Mouse (Mus musculus) neural tube, embryonic 13.5 days (tissue): ENCODE measurements at regions not wholly inside any gene's neighbourhood (a gene's known extent, or its start where the extent isn't known, plus 50 kb on each side); places are given as distances from the start of the nearest gene placed in this dataset.
A peak's percentile ranks its signal among the peaks of the same experiment; 100 is the strongest.

Source experiments
- ATAC-seq: fragments of 200-750 bp; cut with Nextera tagmentation; 2 replicates; pipeline ENCODE4 v1.8.0; 2017; ENCODE audit warnings: low read depth, mild to moderate bottlenecking, moderate TSS enrichment, moderate library complexity
- H3K27ac ChIP-seq: fragments of 300-500 bp; sonication (generic); replicated peaks from 2 replicates; pipeline ENCODE4 v1.5.1; 2015; ENCODE audit warnings: moderate library complexity, mild to moderate bottlenecking, inconsistent platforms
- H3K27me3 ChIP-seq: fragments of 300-500 bp; sonication (generic); 2 replicates; pipeline ENCODE4 v1.6.1; 2015; ENCODE audit warnings: mild to moderate bottlenecking, inconsistent platforms
- H3K36me3 ChIP-seq: fragments of 300-500 bp; sonication (generic); 2 replicates; pipeline ENCODE4 v1.6.1; 2015; ENCODE audit warnings: mild to moderate bottlenecking, inconsistent platforms
- H3K4me1 ChIP-seq: fragments of 300-500 bp; sonication (generic); replicated peaks from 2 replicates; pipeline ENCODE4 v1.6.1; 2015; ENCODE audit warnings: inconsistent platforms
- H3K4me2 ChIP-seq: fragments of 300-500 bp; sonication (generic); 2 replicates; pipeline ENCODE4 v1.6.1; 2015; ENCODE audit warnings: inconsistent platforms, mild to moderate bottlenecking, moderate library complexity
- H3K4me3 ChIP-seq: fragments of 300-500 bp; sonication (generic); 2 replicates; pipeline ENCODE4 v1.5.1; 2015; ENCODE audit warnings: mild to moderate bottlenecking, inconsistent platforms
- H3K9ac ChIP-seq: fragments of 300-500 bp; sonication (generic); 2 replicates; pipeline ENCODE4 v1.6.1; 2015; ENCODE audit warnings: moderate library complexity, mild to moderate bottlenecking, inconsistent platforms
- H3K9me3 ChIP-seq: fragments of 300-500 bp; sonication (generic); 2 replicates; pipeline ENCODE4 v1.6.1; 2016; ENCODE audit warnings: inconsistent platforms
- WGBS: fragments of 180-500 bp; shearing (Covaris S2); methylation state at CpG from one replicate; pipeline ENCODE4 v1.1.7; 2015; 5-methylcytosine and 5-hydroxymethylcytosine counted together

DNA sequence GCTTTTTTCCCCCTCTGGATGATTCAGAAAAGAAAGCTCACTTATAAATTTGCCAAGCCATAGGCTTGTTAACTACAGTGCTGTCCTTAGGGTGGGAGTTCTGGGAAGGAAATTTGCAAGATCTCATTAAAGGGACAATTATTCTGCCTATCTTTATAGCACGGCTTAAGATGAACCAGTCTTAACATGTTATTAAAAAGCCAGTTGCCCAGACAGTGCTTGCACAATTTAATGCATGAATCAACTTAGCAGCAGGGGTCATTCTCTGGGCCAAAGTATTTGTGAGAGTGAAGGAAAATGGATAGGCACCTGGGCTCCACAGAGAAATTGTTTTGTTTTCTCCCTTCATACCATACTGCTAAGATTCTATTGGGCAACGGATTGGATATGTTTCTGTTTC lies 733.0 kb upstream of the Edil3 start:
- no peaks in the 10 kb centered on the region for H3K9me3 ChIP-seq
- H3K27me3 ChIP-seq = no peaks in the 10 kb centered on the region
- no peaks in the 10 kb centered on the region for H3K4me1 ChIP-seq
- 46% methylated on average over 2 of the region's 2 CpGs for WGBS
- ATAC-seq = peak; percentile 72
- no peak overlapping the region for H3K4me3 ChIP-seq
- H3K27ac ChIP-seq = no peak overlapping the region
- H3K36me3 ChIP-seq = no peaks in the 10 kb centered on the region
- no peak overlapping the region for H3K9ac ChIP-seq
- H3K4me2 ChIP-seq = no peak overlapping the region
